Mouse (Mus musculus) adipocyte (in vitro differentiated cells): ENCODE data around the gene Slco1a1.
"Not testable (repeated sequence)": the region's sequence is repeated elsewhere in the genome, so short reads cannot be mapped to it uniquely, and the experiment has no call there.

Experiments
- DNase-seq: peaks from one replicate; pipeline ENCODE4 v3.0.0-alpha.2; 2016; ENCODE audit warnings: low spot score

The Slco1a1 gene

GRCm38 (mm10) chr6:141946862-141947261 is at the start of gene Slco1a1:
TSS of gene Slco1a1 (minus strand) at chr6:141946962.
- DNase-seq = no peak

GRCm38 (mm10) chr6:141986772-141987171 is 40.0 kb upstream of the Slco1a1 start:
- no peak for DNase-seq

GRCm38 (mm10) chr6:141984644-141985043 is 37.9 kb upstream of the Slco1a1 start:
- DNase-seq = no peak

GRCm38 (mm10) chr6:141962420-141962819 is 15.7 kb upstream of the Slco1a1 start:
- no peak for DNase-seq

- DNase-seq = no peak
Observed at GRCm38 (mm10) chr6:141961861-141962260, 15.1 kb upstream of the Slco1a1 start.

GRCm38 (mm10) chr6:141960482-141960881 is 13.7 kb upstream of the Slco1a1 start:
- DNase-seq = no peak

GRCm38 (mm10) chr6:141940451-141940850 is 6.3 kb downstream of the Slco1a1 start:
- DNase-seq = no peak

- DNase-seq = no peak
Observed at GRCm38 (mm10) chr6:141898197-141898596, 48.6 kb downstream of the Slco1a1 start.

GRCm38 (mm10) chr6:141889723-141890122 is 57.0 kb downstream of the Slco1a1 start:
- no peak for DNase-seq

- DNase-seq = no peak
Observed at GRCm38 (mm10) chr6:141888248-141888647, 58.5 kb downstream of the Slco1a1 start.

GRCm38 (mm10) chr6:141882581-141882980 is 64.2 kb downstream of the Slco1a1 start:
- no peak for DNase-seq

GRCm38 (mm10) chr6:141875742-141876141 is 71.0 kb downstream of the Slco1a1 start:
- DNase-seq = not testable (repeated sequence)

GRCm38 (mm10) chr6:141871711-141872110 is 75.1 kb downstream of the Slco1a1 start:
- DNase-seq = no peak

GRCm38 (mm10) chr6:141868735-141869134 is 78.0 kb downstream of the Slco1a1 start:
- no peak for DNase-seq

- no peak for DNase-seq
Observed at GRCm38 (mm10) chr6:141866026-141866425, 80.7 kb downstream of the Slco1a1 start.

- no peak for DNase-seq
Observed at GRCm38 (mm10) chr6:141857735-141858531, 88.8 kb downstream of the Slco1a1 start.
